Mouse (Mus musculus) lung, adult 2 months (tissue): Measurements from ENCODE around the gene Foxr1.

Experiments used
- CTCF ChIP-seq: fragments of 200-500 bp; IDR thresholded peaks from 2 replicates; pipeline ENCODE4 v1.5.1; 2011; ENCODE audit warnings: mild to moderate bottlenecking, low read length, control low read depth; ENCODE audit not compliant: insufficient read depth
- POLR2A ChIP-seq: fragments of 200-500 bp; IDR thresholded peaks from 2 replicates; pipeline ENCODE4 v1.6.1; 2011; ENCODE audit warnings: low read depth, mild to moderate bottlenecking, control low read depth, low read length, borderline replicate concordance; ENCODE audit errors: extremely low read depth

DNA sequence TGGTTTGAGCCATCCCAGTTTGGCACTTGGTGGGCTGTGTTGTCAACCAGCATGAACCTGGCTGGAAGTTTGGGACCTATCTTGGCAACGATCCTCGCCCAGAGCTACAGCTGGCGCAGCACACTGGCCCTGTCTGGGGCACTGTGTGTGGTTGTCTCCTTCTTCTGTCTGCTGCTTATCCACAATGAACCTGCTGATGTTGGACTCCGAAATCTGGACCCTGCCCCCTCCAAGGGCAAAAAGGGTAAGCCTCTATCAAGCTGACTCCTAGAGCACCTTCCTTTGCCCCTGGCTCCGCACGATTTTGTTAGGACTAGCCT, 41.2 kb downstream of the Foxr1 start:
- TF ChIP-seq CTCF, result no peak
- no peak for TF ChIP-seq POLR2A
